Mouse (Mus musculus): ENCODE measurements around the gene Ank3.

Ank3 gene

DNA sequence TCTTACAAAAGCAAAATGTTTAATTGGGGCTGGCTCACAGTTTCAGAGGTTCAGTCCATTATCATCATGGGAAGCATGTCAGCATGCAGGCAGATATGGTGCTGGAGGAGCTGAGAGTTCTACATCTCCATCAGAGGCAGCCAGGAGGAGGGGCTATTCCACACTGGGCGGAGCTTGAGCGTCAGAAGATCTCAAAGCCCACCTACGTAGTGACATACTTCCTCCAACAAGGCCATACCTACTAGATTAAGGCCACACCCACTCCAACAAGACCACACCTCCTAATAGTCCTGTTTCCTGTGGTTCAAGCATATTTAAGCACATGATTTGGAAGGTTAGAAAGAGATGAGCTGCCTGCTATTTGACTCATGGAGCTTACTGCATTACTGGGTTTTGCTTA lies 25.5 kb downstream of the Ank3 start:
- H3K36me3 ChIP-seq (ENCODE audit: insufficient read depth, low read length): no peaks in the 10 kb centered on the region
- TF ChIP-seq CTCF (conservative IDR thresholded peaks at IDR 0.05; ENCODE audit: low read length): no peak
- TF ChIP-seq NANOG (IDR thresholded peaks at IDR 0.05; ENCODE audit: borderline replicate concordance, low read length): no peak
- TF ChIP-seq POU5F1 (IDR thresholded peaks at IDR 0.05; ENCODE audit: borderline replicate concordance, low read length): no peak
- no peak overlapping the region for H3K4me3 ChIP-seq (replicated peaks; ENCODE audit: low read length)
- peaks cover 5% of the 10 kb centered on the region; the same call in 1 of the 2 replicates for H3K9me3 ChIP-seq (ENCODE audit: low read length)
- no peaks in the 10 kb centered on the region for H3K4me1 ChIP-seq (replicated peaks; ENCODE audit: low read depth, low read length)
- H3K27me3 ChIP-seq (ENCODE audit: insufficient read depth, low read length): no peaks in the 10 kb centered on the region

DNA sequence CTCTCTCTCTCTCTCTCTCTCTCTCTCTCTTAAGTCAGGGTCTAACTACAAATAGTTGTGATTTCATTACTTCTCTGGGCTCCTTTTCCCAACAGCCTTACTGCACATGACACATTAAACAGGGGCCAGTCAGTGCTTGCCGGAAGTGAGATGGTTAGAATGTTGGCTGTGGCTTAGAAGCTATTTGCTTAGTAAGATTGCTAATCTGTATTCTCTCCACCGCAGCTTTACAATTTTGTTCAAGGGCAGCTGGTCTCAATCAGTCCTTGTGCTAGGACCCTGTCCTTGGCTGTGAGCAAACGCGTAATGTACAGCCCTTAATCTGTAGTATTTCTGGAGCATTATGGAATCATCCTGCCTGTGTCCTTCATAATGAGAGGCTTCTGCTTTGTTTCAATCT lies 31.6 kb downstream of the Ank3 start:
- H3K27me3 ChIP-seq (ENCODE audit: insufficient read depth, low read length): no peaks in the 10 kb centered on the region
- no peaks in the 10 kb centered on the region for H3K9me3 ChIP-seq (ENCODE audit: low read length)
- H3K36me3 ChIP-seq (ENCODE audit: insufficient read depth, low read length): no peaks in the 10 kb centered on the region
- H3K4me3 ChIP-seq (replicated peaks; ENCODE audit: low read length): no peak overlapping the region
- peaks cover 3% of the 10 kb centered on the region; the same call in 1 of the 2 replicates for H3K4me1 ChIP-seq (replicated peaks; ENCODE audit: low read depth, low read length)
- TF ChIP-seq POU5F1 (IDR thresholded peaks at IDR 0.05; ENCODE audit: borderline replicate concordance, low read length) (no peak), CTCF (conservative IDR thresholded peaks at IDR 0.05; ENCODE audit: low read length) (no peak), NANOG (IDR thresholded peaks at IDR 0.05; ENCODE audit: borderline replicate concordance, low read length) (no peak)

DNA sequence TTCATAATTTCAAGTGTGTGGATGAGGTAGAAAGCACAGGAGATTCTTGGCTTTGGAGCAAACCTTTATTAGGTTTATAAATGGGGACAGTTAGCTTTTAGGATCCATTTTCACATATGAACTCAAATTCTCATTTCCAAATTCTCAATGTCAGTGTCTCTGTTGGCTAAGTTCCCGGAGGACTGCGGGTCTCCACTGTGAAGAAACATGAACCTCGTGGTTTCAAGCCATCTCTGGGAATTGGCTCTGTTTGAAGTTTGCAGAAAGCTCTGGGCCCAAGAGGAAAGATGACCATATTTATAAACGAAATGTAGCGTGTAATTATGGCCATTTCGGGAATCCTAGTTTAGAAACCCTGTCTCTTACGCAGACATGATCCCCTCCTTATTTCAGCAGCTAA lies 32.5 kb downstream of the Ank3 start:
- TF ChIP-seq NANOG (IDR thresholded peaks at IDR 0.05; ENCODE audit: borderline replicate concordance, low read length): no peak
- TF ChIP-seq POU5F1 (IDR thresholded peaks at IDR 0.05; ENCODE audit: borderline replicate concordance, low read length): no peak
- no peak for TF ChIP-seq CTCF (conservative IDR thresholded peaks at IDR 0.05; ENCODE audit: low read length)
- Histone ChIP-seq H3K36me3 (ENCODE audit: insufficient read depth, low read length) (no peaks in the 10 kb centered on the region), H3K4me1 (replicated peaks; ENCODE audit: low read depth, low read length) (peaks cover 3% of the 10 kb centered on the region; the same call in 1 of the 2 replicates), H3K27me3 (ENCODE audit: insufficient read depth, low read length) (no peaks in the 10 kb centered on the region), H3K9me3 (ENCODE audit: low read length) (peaks cover 4% of the 10 kb centered on the region; the same call in 1 of the 2 replicates), H3K4me3 (replicated peaks; ENCODE audit: low read length) (no peak overlapping the region)

DNA sequence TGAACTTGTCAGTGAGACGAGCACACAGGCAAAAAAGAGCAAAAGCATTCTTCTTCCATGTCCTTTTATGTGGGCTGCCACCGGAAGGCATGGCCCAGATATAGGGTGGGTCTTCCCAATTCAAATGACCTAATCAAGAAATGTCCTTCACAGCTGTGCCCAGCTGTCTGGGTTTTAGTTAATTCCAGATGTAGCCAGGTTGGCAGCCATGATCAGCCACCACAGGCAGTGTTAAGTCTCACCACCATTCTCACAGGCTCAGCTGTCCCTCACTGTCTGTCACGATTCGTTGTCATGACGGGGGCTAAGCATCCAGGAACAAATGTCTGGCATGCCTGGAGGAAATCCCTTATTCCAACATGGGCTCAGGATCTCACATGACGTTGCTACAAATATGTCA lies 36.6 kb downstream of the Ank3 start:
- no peaks in the 10 kb centered on the region for H3K36me3 ChIP-seq (ENCODE audit: insufficient read depth, low read length)
- no peaks in the 10 kb centered on the region for H3K27me3 ChIP-seq (ENCODE audit: insufficient read depth, low read length)
- H3K4me3 ChIP-seq (replicated peaks; ENCODE audit: low read length): no peak overlapping the region
- H3K4me1 ChIP-seq (replicated peaks; ENCODE audit: low read depth, low read length): peaks cover 3% of the 10 kb centered on the region; the same call in 1 of the 2 replicates
- no peak for TF ChIP-seq NANOG (IDR thresholded peaks at IDR 0.05; ENCODE audit: borderline replicate concordance, low read length)
- TF ChIP-seq POU5F1 (IDR thresholded peaks at IDR 0.05; ENCODE audit: borderline replicate concordance, low read length): no peak
- no peak for TF ChIP-seq CTCF (conservative IDR thresholded peaks at IDR 0.05; ENCODE audit: low read length)
- H3K9me3 ChIP-seq (ENCODE audit: low read length): peaks cover 21% of the 10 kb centered on the region

DNA sequence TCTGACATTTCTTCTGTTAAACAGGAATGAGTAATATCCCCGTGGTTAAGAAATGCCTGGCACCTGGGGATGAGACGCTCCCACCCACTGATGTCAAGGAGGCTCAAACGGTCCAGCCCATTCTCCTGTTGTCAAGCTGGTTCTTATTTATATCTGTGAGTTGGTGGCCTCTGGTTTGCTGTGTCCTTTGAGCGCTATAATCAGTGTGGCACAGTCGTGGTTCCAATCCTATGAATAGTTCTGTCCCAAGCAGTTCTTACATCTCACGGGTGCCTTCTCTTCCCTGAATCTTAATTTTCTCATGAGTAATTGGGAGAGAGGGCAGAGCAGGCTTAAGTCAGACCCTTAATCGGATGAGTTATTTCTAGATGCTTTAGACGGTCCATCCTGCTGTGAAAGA lies 40.9 kb downstream of the Ank3 start:
- Histone ChIP-seq H3K27me3 (ENCODE audit: insufficient read depth, low read length) (no peaks in the 10 kb centered on the region; the same call in 1 of the 2 replicates), H3K4me1 (replicated peaks; ENCODE audit: low read depth, low read length) (no peaks in the 10 kb centered on the region), H3K36me3 (ENCODE audit: insufficient read depth, low read length) (no peaks in the 10 kb centered on the region), H3K9me3 (ENCODE audit: low read length) (peaks cover 21% of the 10 kb centered on the region), H3K4me3 (replicated peaks; ENCODE audit: low read length) (no peak overlapping the region)
- TF ChIP-seq POU5F1 (IDR thresholded peaks at IDR 0.05; ENCODE audit: borderline replicate concordance, low read length) (no peak), NANOG (IDR thresholded peaks at IDR 0.05; ENCODE audit: borderline replicate concordance, low read length) (no peak), CTCF (conservative IDR thresholded peaks at IDR 0.05; ENCODE audit: low read length) (no peak)

DNA sequence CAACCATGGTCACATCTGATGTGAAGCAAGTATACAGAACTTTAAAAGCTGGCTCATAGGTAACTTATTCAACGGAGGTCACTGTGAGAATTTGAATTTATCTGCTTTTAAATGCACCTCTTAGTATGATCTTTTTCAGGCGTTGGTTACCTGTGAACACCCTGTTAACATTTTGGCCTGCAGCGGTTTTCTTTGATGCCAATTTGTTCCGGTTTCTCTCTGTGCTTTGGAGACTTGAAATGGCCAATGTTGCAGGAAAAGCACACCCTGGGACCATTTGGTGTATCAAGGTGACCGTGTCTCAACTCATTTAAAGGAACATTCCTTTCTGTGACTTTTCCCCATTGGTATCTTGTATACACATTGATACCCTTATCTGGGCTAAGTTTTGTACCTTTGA lies 46.0 kb downstream of the Ank3 start:
- Histone ChIP-seq H3K36me3 (ENCODE audit: insufficient read depth, low read length) (no peaks in the 10 kb centered on the region), H3K4me3 (replicated peaks; ENCODE audit: low read length) (no peak overlapping the region), H3K9me3 (ENCODE audit: low read length) (no peaks in the 10 kb centered on the region; the same call in 1 of the 2 replicates), H3K27me3 (ENCODE audit: insufficient read depth, low read length) (no peaks in the 10 kb centered on the region; the same call in 1 of the 2 replicates), H3K4me1 (replicated peaks; ENCODE audit: low read depth, low read length) (no peaks in the 10 kb centered on the region)
- TF ChIP-seq NANOG (IDR thresholded peaks at IDR 0.05; ENCODE audit: borderline replicate concordance, low read length) (no peak), POU5F1 (IDR thresholded peaks at IDR 0.05; ENCODE audit: borderline replicate concordance, low read length) (no peak), CTCF (conservative IDR thresholded peaks at IDR 0.05; ENCODE audit: low read length) (no peak)

DNA sequence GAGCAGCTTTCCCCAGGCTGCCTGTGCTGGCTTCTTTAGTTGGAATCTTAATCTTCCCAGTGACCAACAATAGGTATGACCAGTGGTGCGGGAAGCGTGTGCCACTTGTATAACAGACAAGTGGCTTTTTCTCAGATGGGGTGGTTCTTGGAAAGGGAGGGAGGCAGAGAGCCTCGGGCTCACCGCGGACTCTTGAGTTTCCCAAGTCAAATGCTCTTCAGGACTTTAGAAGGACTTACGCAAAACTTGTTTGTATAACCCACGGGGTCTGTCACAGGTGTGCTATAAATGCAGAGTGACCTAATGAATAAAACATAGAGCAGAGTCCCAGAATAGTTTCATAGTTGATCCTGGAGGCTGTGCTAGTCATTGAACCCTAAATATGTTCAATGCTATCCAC lies 47.4 kb downstream of the Ank3 start:
- Histone ChIP-seq H3K27me3 (ENCODE audit: insufficient read depth, low read length) (no peaks in the 10 kb centered on the region; the same call in 1 of the 2 replicates), H3K9me3 (ENCODE audit: low read length) (no peaks in the 10 kb centered on the region), H3K4me1 (replicated peaks; ENCODE audit: low read depth, low read length) (no peaks in the 10 kb centered on the region), H3K4me3 (replicated peaks; ENCODE audit: low read length) (no peak overlapping the region), H3K36me3 (ENCODE audit: insufficient read depth, low read length) (no peaks in the 10 kb centered on the region)
- TF ChIP-seq NANOG (IDR thresholded peaks at IDR 0.05; ENCODE audit: borderline replicate concordance, low read length) (no peak), CTCF (conservative IDR thresholded peaks at IDR 0.05; ENCODE audit: low read length) (no peak), POU5F1 (IDR thresholded peaks at IDR 0.05; ENCODE audit: borderline replicate concordance, low read length) (no peak)

DNA sequence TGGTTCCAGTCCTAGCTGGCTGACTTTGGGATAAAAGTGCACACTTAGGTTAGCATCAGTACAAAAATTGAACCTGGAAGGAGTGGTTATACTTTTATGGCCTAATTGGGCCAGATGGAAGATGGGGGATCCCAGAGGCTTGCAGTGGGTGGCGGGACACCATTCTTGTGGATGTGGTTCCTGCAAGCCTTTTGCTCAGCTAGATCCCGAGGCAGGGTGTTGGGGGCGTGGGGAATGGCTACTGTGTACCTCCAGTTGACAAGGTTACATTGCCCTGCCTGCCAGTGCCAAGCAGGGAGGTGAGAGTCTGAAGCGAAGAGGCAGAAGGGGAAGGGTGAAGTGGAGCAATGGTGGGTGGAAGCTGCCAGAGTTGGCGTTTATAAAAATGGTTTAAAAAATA lies 48.0 kb downstream of the Ank3 start:
- TF ChIP-seq NANOG (IDR thresholded peaks at IDR 0.05; ENCODE audit: borderline replicate concordance, low read length) (no peak), CTCF (conservative IDR thresholded peaks at IDR 0.05; ENCODE audit: low read length) (no peak), POU5F1 (IDR thresholded peaks at IDR 0.05; ENCODE audit: borderline replicate concordance, low read length) (no peak)
- no peaks in the 10 kb centered on the region for H3K4me1 ChIP-seq (replicated peaks; ENCODE audit: low read depth, low read length)
- no peaks in the 10 kb centered on the region; the same call in 1 of the 2 replicates for H3K27me3 ChIP-seq (ENCODE audit: insufficient read depth, low read length)
- no peaks in the 10 kb centered on the region for H3K36me3 ChIP-seq (ENCODE audit: insufficient read depth, low read length)
- H3K4me3 ChIP-seq (replicated peaks; ENCODE audit: low read length): no peak overlapping the region
- no peaks in the 10 kb centered on the region for H3K9me3 ChIP-seq (ENCODE audit: low read length)

DNA sequence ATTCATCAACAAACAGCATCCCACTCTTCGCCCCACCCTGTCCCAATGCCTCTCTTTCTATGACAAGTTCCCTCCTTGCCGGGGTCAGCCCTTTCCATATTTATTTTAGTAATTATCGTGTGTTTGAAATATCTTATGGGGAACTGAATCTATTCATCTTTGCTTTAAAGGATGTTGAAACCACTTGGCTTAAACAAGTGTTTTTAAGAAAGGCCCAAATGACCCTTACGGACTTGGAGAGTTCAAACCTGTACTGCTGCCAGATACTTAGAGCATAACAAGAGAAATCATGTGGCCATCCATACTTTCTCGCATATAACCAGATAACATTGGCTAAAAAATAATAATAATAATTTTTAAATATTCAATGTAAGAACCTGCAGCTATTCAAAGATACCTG lies 48.7 kb downstream of the Ank3 start:
- no peaks in the 10 kb centered on the region for H3K36me3 ChIP-seq (ENCODE audit: insufficient read depth, low read length)
- no peaks in the 10 kb centered on the region for H3K9me3 ChIP-seq (ENCODE audit: low read length)
- no peak for TF ChIP-seq POU5F1 (IDR thresholded peaks at IDR 0.05; ENCODE audit: borderline replicate concordance, low read length)
- TF ChIP-seq NANOG (IDR thresholded peaks at IDR 0.05; ENCODE audit: borderline replicate concordance, low read length): no peak
- TF ChIP-seq CTCF (conservative IDR thresholded peaks at IDR 0.05; ENCODE audit: low read length): no peak
- no peaks in the 10 kb centered on the region; the same call in 1 of the 2 replicates for H3K27me3 ChIP-seq (ENCODE audit: insufficient read depth, low read length)
- H3K4me1 ChIP-seq (replicated peaks; ENCODE audit: low read depth, low read length): no peaks in the 10 kb centered on the region
- H3K4me3 ChIP-seq (replicated peaks; ENCODE audit: low read length): no peak overlapping the region

Data from E14TG2a.4 (cell line).